Mouse (Mus musculus): ENCODE results near the gene Pou3f4. TPM values are rescaled to one million over a fixed set of nuclear protein-coding genes. Genes with fewer than 3 reads are reported as not detected.
A peak's percentile ranks its signal among the peaks of the same experiment; 100 is the strongest.

Gene Pou3f4
- polyA plus RNA-seq, 1 experiment from 2014 or later, result 7.5 TPM

GRCm38 (mm10) chrX:110814592-110815548 lies 790 bp downstream of the Pou3f4 start:
- WGBS, result 21% methylated on average over 52 of the region's 52 CpGs
- no peaks in the 10 kb centered on the region for H3K27me3 ChIP-seq (ENCODE audit: control insufficient read depth, insufficient read depth, low read length)
- peak overlapping the region; percentile 88 for H3K27ac ChIP-seq
- no peaks in the 10 kb centered on the region; the same call in 1 of the 2 replicates for H3K4me1 ChIP-seq (replicated peaks; ENCODE audit: control insufficient read depth, insufficient read depth, low read length)
- peak overlapping the region; percentile 62 for H3K4me3 ChIP-seq (replicated peaks; ENCODE audit: low read length)
- H3K4me2 ChIP-seq (replicated peaks), result peak overlapping the region; percentile 54
- DNase-seq (ENCODE audit: low spot score) (no peak), ATAC-seq (ENCODE audit: low FRiP score) (peak; percentile 34)
- H3K9ac ChIP-seq, result peak overlapping the region; percentile 74
- no peaks in the 10 kb centered on the region for H3K36me3 ChIP-seq (replicated peaks; ENCODE audit: control insufficient read depth, insufficient read depth)
- no peaks in the 10 kb centered on the region for H3K9me3 ChIP-seq (ENCODE audit: control insufficient read depth, low read length)

DNA sequence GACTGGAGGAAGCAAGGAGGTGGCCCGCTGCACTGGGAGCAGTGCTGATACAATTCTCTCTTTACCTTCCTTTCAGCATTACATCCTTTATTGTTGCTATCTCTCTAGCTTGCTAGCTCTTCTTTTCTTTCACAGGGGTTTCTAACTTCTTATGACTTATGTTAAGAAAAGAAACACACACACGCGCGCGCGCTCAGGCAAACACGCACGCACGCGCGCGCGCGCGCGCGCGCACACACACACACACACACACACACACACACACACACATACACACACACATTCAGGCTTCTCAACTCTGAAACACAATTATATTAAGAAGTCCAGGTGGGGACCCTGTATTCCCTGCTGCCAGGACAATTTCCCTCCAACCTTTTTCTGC lies 1.5 kb downstream of the Pou3f4 start:
- no peaks in the 10 kb centered on the region for H3K27me3 ChIP-seq (ENCODE audit: control insufficient read depth, insufficient read depth, low read length)
- peak overlapping the region; percentile 88 for H3K27ac ChIP-seq
- ATAC-seq (ENCODE audit: low FRiP score), result no peak
- peak overlapping the region; percentile 54 for H3K4me2 ChIP-seq (replicated peaks)
- no peaks in the 10 kb centered on the region for H3K36me3 ChIP-seq (replicated peaks; ENCODE audit: control insufficient read depth, insufficient read depth)
- 12% methylated on average over 18 of the region's 18 CpGs for WGBS
- no peaks in the 10 kb centered on the region for H3K9me3 ChIP-seq (ENCODE audit: control insufficient read depth, low read length)
- DNase-seq (ENCODE audit: low spot score), result no peak
- peak overlapping the region; percentile 74 for H3K9ac ChIP-seq
- H3K4me1 ChIP-seq (replicated peaks; ENCODE audit: control insufficient read depth, insufficient read depth, low read length), result no peaks in the 10 kb centered on the region; the same call in 1 of the 2 replicates
- H3K4me3 ChIP-seq (replicated peaks; ENCODE audit: low read length), result peak overlapping the region; percentile 62

GRCm38 (mm10) chrX:110816609-110817008 lies 2.5 kb downstream of the Pou3f4 start:
- no peaks in the 10 kb centered on the region; the same call in 1 of the 2 replicates for H3K4me1 ChIP-seq (replicated peaks; ENCODE audit: control insufficient read depth, insufficient read depth, low read length)
- no peaks in the 10 kb centered on the region for H3K27me3 ChIP-seq (ENCODE audit: control insufficient read depth, insufficient read depth, low read length)
- H3K9ac ChIP-seq, result peak overlapping the region; percentile 74
- H3K4me2 ChIP-seq (replicated peaks), result peak overlapping the region; percentile 54
- H3K27ac ChIP-seq, result peak overlapping the region; percentile 88
- H3K9me3 ChIP-seq (ENCODE audit: control insufficient read depth, low read length), result no peaks in the 10 kb centered on the region
- no peaks in the 10 kb centered on the region for H3K36me3 ChIP-seq (replicated peaks; ENCODE audit: control insufficient read depth, insufficient read depth)
- peak overlapping the region; percentile 62 for H3K4me3 ChIP-seq (replicated peaks; ENCODE audit: low read length)
- ATAC-seq (ENCODE audit: low FRiP score) (no peak), DNase-seq (ENCODE audit: low spot score) (no peak)
- WGBS, result 16% methylated on average over 16 of the region's 16 CpGs

DNA sequence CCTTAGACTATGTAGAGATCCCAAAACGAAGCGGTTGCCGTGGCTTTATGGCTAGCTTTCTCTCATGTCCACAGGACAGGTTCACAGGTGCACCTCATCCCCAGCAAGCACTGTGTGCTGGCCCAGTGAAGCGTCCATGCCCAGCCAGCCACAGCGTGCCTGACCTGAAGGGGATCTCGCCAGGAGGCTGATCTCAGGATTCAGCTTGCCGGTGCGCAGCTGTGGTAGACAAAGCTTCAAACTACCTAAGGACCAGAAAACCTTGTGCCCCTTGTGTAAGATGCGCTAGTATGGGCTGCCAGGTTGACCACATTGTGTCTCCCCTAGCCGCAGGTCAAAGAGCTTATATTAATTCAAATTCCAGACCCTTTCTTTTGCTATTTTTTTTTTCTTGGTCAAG lies 3.1 kb downstream of the Pou3f4 start:
- ATAC-seq (ENCODE audit: low FRiP score) (no peak), DNase-seq (ENCODE audit: low spot score) (no peak)
- 11% methylated on average over 10 of the region's 10 CpGs for WGBS

GRCm38 (mm10) chrX:110837450-110837849 lies 23.4 kb downstream of the Pou3f4 start:
- H3K27me3 ChIP-seq (ENCODE audit: control insufficient read depth, insufficient read depth, low read length), result no peaks in the 10 kb centered on the region
- H3K4me2 ChIP-seq (replicated peaks), result no peak overlapping the region
- 71% methylated on average over 2 of the region's 2 CpGs for WGBS
- H3K27ac ChIP-seq, result no peak overlapping the region
- no peaks in the 10 kb centered on the region for H3K36me3 ChIP-seq (replicated peaks; ENCODE audit: control insufficient read depth, insufficient read depth)
- H3K4me3 ChIP-seq (replicated peaks; ENCODE audit: low read length), result no peak overlapping the region
- H3K9me3 ChIP-seq (ENCODE audit: control insufficient read depth, low read length), result no peaks in the 10 kb centered on the region
- H3K9ac ChIP-seq, result no peak overlapping the region
- no peak for DNase-seq (ENCODE audit: low spot score)
- no peak for ATAC-seq (ENCODE audit: low FRiP score)
- H3K4me1 ChIP-seq (replicated peaks; ENCODE audit: control insufficient read depth, insufficient read depth, low read length), result no peaks in the 10 kb centered on the region

More for the DNA sequence above, 3.1 kb downstream of the Pou3f4 start:
- Histone ChIP-seq H3K27ac (peak overlapping the region; percentile 88), H3K9ac (peak overlapping the region; percentile 74), H3K27me3 (ENCODE audit: control insufficient read depth, insufficient read depth, low read length) (no peaks in the 10 kb centered on the region), H3K4me3 (replicated peaks; ENCODE audit: low read length) (peak overlapping the region; percentile 62), H3K36me3 (replicated peaks; ENCODE audit: control insufficient read depth, insufficient read depth) (no peaks in the 10 kb centered on the region), H3K4me1 (replicated peaks; ENCODE audit: control insufficient read depth, insufficient read depth, low read length) (no peaks in the 10 kb centered on the region; the same call in 1 of the 2 replicates), H3K9me3 (ENCODE audit: control insufficient read depth, low read length) (no peaks in the 10 kb centered on the region), H3K4me2 (replicated peaks) (peak overlapping the region; percentile 54)

DNA sequence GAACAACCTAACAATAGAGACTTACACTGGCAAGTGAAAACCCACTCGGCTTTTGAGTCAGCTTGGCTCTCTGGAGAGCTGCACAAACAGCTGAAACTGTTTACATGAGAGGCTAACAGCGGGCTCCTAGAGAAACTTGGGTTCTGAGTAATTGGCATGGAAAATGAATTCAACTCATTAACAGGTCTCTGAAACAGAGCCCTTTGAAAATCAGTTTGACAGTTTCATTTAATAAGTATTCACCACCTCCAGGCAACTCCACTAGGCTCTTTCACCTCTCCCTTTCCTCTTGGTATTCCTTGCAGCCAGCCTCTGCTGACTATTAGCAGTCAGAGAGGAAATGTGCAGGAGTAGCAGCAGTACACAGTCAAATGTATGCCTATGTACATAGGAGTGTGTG lies 37.2 kb downstream of the Pou3f4 start:
- Histone ChIP-seq H3K27me3 (ENCODE audit: control insufficient read depth, insufficient read depth, low read length) (no peaks in the 10 kb centered on the region), H3K36me3 (replicated peaks; ENCODE audit: control insufficient read depth, insufficient read depth) (no peaks in the 10 kb centered on the region), H3K9me3 (ENCODE audit: control insufficient read depth, low read length) (no peaks in the 10 kb centered on the region), H3K27ac (no peak overlapping the region), H3K4me1 (replicated peaks; ENCODE audit: control insufficient read depth, insufficient read depth, low read length) (no peaks in the 10 kb centered on the region), H3K4me3 (replicated peaks; ENCODE audit: low read length) (no peak overlapping the region), H3K9ac (no peak overlapping the region), H3K4me2 (replicated peaks) (no peak overlapping the region)
- WGBS, result 43% methylated on average over 2 of the region's 2 CpGs
- DNase-seq (ENCODE audit: low spot score) (no peak), ATAC-seq (ENCODE audit: low FRiP score) (no peak)
